Mouse (Mus musculus) hematopoietic multipotent progenitor cell, adult 10-12 weeks (in vitro differentiated cells): Measurements from ENCODE around the gene Evl. TPM values are rescaled to one million over a fixed set of nuclear protein-coding genes. Genes with fewer than 3 reads are reported as not detected.

ENCODE experiments used
- polyA plus RNA-seq: library from polyadenylated mRNA; stranded (reverse); fragments of >175 nt; gene quantifications from 2 replicates; pipeline ENCODE4 v1.2.3, GENCODE M21; 2012; ENCODE audit warnings: low replicate concordance

The Evl gene
- polyA plus RNA-seq: 421 and 611 TPM in 2 replicates

DNA sequence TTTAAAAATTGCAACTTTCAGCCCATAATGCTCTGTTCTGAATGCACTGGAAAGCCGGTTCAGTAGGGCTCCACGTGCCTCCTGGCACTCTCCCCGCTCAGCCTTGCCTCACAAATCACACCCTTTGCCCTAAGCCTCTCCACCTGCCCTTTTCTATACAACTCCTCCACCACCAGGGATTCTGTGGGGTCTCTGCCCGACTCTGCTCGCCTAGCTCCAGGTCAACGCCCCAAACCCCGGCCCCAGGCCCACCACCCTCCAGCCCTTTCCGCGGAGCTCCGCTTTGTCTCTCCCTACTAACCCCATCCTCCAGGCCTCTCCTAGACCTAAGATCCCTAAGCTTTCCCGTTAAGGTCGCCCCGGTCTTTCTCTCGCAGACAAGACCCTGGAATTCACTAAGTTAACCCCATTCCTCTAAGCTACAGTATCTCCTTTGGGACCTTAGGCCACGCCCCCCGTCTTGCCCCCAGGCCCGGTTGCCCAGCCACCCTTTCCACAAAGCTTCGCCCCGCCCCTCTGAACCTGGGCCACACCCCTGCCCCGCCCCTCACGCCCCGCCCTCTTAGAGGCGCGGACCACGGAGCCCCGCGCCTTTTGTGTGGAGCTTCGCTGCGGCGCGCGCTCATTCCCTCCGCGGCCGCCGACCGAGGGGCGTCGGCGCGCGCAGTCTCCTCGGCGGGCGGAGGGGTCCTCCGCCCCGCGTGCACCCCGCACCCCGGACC is at the start of gene Evl:
TSS of gene Evl (plus strand) at position 601 of the 722 bp plus-strand sequence.

GRCm38 (mm10) chr12:108702185-108702584 is 147.7 kb downstream of the Evl start, which contains the start of gene Degs2:
Gene Degs2, minus strand, starts transcription at chr12:108702315.

Other genes starting within 250 kb of the Evl start
- not detected in 2 replicates for gene Hhipl1, start 248.4 kb upstream of the Evl start, polyA plus RNA-seq
- gene Cyp46a1, start 220.3 kb upstream of the Evl start, polyA plus RNA-seq: 0.10 and 1.5 TPM in 2 replicates
- 0.07 and 0.16 TPM in 2 replicates for gene Eml1, start 183.8 kb upstream of the Evl start, polyA plus RNA-seq
- 0.14 TPM in 1 of 2 replicates, not detected in the other for gene Degs2, start 147.6 kb downstream of the Evl start, polyA plus RNA-seq
- gene Yy1, start 238.3 kb downstream of the Evl start, polyA plus RNA-seq: 28.8 and 46.4 TPM in 2 replicates